Mouse (Mus musculus) gastrocnemius, postnatal 14 days (tissue): ENCODE measurements around the gene Ifnz. TPM values are rescaled to one million over a fixed set of nuclear protein-coding genes. Genes with fewer than 3 reads are reported as not detected.
"Not testable (repeated sequence)": the region's sequence is repeated elsewhere in the genome, so short reads cannot be mapped to it uniquely, and the experiment has no call there.

Experiments used
- DNase-seq: peaks from one replicate; pipeline ENCODE4 v3.0.0; 2021; ENCODE audit warnings: mixed read lengths
- intact Hi-C: fragments of 180-260 bp; cut with DNase I; formaldehyde crosslinking; loops from one replicate; pipeline ENCODE4 v1.15.1; 2025; ENCODE audit warnings: low total_unique reads
- long read RNA-seq, 2 experiments: library from polyadenylated mRNA; stranded (forward); transcript quantifications; one replicate each; pipeline ENCODE4 v2.0.0; 2021
- total RNA-seq, 2 experiments: library from RNA; stranded (reverse); gene quantifications; 2 replicates each; pipeline ENCODE4 v1.2.3; 2021

Ifnz gene
- total RNA-seq, result not detected
- long read RNA-seq, experiment 1, result 0 reads
- long read RNA-seq, experiment 2, result 0 reads

DNA sequence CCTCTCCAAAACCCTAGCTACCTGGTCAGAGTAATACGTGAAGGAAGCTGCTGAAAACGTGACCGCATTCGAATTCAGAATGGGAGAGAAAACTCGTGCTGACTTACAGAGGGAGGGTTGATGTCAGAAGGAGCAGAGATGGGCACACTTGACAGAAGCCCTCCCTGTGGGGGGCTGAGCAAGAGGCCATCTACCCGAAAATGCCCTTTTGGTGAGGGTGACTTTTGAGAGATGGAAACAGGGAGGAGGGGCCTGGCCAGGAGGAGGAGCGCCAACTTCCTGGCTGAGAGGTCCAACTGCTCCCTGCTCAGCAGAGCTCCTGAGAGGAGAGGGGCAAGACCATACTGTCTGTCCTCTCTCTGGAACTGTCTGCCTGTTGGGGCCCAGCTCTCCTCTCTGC is at the start of gene Ifnz:
Gene Ifnz (plus strand): TSS at position 301 of the 400 bp plus-strand sequence.
- intact Hi-C loops, result not testable (repeated sequence)

DNA sequence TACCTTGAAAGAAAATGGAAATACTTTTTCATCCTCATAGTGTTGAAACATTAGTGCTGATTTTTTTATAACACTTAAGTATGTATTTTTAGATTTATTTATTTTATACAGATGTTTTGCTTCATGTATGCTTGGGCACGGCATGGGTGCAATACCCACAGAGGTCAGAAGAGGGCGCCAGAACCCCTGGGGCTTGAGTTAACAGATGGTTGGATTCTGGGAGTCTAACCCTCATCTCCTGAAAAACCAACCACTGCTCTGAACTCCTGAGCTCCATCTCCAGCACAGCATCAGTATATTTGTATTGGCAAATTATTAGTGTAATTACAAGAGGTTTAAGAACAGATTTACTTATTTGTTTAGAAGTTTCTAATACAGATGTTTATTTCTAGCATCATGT is 43.5 kb upstream of the Ifnz start:
- intact Hi-C loops, result no loop called here
- peak; percentile 60 for DNase-seq

More for the DNA sequence above, at the start of gene Ifnz:
- DNase-seq, result not testable (repeated sequence)

GRCm38 (mm10) chr4:88739036-88739435 is 42.9 kb upstream of the Ifnz start:
- intact Hi-C loops, result no loop called here
- DNase-seq, result no peak

DNA sequence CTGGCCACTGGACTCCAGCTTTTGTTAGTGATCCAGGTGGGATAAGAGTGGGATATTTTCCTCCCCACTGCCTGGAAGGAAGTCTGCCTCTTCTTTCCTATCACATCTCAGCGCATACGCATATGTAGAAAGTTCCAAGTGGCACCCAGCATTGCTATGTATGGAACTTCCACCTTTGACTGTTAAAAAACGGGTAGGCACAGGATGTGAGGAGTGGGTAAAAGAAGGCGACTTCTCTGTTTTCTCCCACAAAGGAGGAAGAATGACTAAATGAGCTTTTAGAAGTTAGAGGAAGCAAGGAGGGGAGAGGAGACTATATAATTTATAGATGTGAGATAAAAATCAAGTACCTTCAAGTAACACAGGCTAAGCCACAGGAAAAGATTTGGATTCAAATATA is 40.5 kb upstream of the Ifnz start:
- intact Hi-C loops, result loop anchor here (5.0 kb wide), 1 partner anchor 44 kb away; no protein-coding TSS in a partner anchor
- DNase-seq, result no peak

DNA sequence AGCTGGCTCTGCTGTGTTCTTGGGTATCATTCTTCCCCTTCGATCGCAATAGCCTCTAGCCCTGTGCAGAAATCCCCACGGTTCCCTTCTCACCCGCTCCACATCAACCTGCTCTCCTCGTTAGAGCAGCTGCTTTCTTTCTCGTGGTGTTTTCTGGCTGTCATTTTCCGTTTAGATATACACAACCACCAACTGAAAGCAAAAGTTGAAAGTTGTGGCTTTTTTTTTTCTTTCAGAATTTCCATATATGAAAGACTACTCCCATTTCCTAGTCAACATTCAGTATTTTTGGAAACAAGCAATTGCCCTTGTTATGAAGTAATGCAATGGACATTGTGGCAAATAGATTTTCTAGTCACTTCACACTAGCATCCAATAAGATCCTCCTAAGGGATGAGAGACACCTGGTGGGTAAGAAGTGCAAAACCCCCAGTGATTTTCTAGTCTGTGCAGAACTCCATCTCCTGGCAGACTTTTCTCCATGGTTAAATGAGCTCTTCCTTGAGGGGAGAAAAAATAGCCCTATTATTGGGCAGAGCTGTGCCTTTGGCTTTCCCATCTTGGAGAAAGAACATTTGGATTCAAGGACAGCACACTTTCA is 39.1 kb upstream of the Ifnz start:
- intact Hi-C loops, result loop anchor here (5.0 kb wide), 1 partner anchor 46 kb away; no protein-coding TSS in a partner anchor
- no peak for DNase-seq

GRCm38 (mm10) chr4:88744207-88744606 is 37.7 kb upstream of the Ifnz start:
- DNase-seq, result no peak
- intact Hi-C loops, result loop anchor here (5.0 kb wide), 1 partner anchor 47 kb away; no protein-coding TSS in a partner anchor

GRCm38 (mm10) chr4:88749926-88750325 is 32.0 kb upstream of the Ifnz start:
- no peak for DNase-seq
- intact Hi-C loops, result no loop called here

- intact Hi-C loops, result not testable (repeated sequence)
- peak; percentile 53 for DNase-seq
Measured at GRCm38 (mm10) chr4:88754818-88755340, 27.1 kb upstream of the Ifnz start, which contains the start of gene Gm13271. Gene Gm13271 (plus strand): TSS chr4:88754868.

GRCm38 (mm10) chr4:88756581-88757513 is 25.1 kb upstream of the Ifnz start:
- DNase-seq, intact Hi-C loops: not testable (repeated sequence)

GRCm38 (mm10) chr4:88757628-88758031 is 24.3 kb upstream of the Ifnz start:
- intact Hi-C loops, result not testable (repeated sequence)
- DNase-seq, result peak; percentile 79

GRCm38 (mm10) chr4:88758751-88759150 is 23.2 kb upstream of the Ifnz start:
- DNase-seq, intact Hi-C loops: not testable (repeated sequence)

- DNase-seq, intact Hi-C loops: not testable (repeated sequence)
Measured at GRCm38 (mm10) chr4:88759610-88760268, 22.2 kb upstream of the Ifnz start, which contains the start of gene Gm13283. Gene Gm13283 (plus strand): TSS chr4:88760119.

DNA sequence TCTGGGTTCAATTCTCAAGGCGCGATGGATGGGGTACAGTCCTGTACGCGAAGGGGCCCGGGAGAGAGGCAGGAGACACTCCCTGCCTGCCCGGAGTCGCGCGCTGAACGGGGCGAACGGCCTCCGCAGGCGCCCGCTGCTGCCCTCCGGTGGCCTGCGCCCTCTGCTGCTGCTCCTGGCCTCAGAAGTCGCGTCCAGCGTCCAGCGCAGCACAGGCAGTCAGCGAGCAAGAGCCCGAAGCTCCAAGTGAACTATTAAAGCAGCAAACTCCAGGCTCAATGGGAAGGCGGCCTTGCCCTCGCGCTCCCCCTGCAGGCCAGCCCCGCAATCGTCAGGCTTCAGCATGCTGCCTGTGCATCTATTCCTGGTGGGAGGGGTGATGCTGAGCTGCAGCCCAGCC is 21.5 kb upstream of the Ifnz start:
- DNase-seq, result peak; percentile 81
- intact Hi-C loops, result not testable (repeated sequence)

- intact Hi-C loops, result not testable (repeated sequence)
- peak; percentile 67 for DNase-seq
Measured at GRCm38 (mm10) chr4:88761776-88762175, 20.2 kb upstream of the Ifnz start.

- intact Hi-C loops, DNase-seq: not testable (repeated sequence)
Measured at GRCm38 (mm10) chr4:88762341-88762740, 19.6 kb upstream of the Ifnz start.

- DNase-seq, result peak; percentile 57
- intact Hi-C loops, result not testable (repeated sequence)
Measured at GRCm38 (mm10) chr4:88763384-88764018, 18.4 kb upstream of the Ifnz start.

DNA sequence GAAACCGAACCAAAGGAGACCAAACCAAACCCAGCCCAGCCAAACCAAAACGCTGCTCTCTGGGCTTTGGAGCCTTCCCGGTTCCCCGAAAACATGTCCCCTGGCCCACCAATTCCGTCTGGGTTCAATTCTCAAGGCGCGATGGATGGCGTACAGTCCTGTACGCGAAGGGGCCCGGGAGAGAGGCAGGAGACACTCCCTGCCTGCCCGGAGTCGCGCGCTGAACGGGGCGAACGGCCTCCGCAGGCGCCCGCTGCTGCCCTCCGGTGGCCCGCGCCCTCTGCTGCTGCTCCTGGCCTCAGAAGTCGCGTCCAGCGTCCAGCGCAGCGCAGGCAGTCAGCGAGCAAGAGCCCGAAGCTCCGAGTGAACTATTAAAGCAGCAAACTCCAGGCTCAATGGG is 8.4 kb upstream of the Ifnz start, which contains the start of gene Gm13290:
Gene Gm13290 (plus strand): TSS at position 301 of the 400 bp plus-strand sequence.
- DNase-seq, intact Hi-C loops: not testable (repeated sequence)

DNA sequence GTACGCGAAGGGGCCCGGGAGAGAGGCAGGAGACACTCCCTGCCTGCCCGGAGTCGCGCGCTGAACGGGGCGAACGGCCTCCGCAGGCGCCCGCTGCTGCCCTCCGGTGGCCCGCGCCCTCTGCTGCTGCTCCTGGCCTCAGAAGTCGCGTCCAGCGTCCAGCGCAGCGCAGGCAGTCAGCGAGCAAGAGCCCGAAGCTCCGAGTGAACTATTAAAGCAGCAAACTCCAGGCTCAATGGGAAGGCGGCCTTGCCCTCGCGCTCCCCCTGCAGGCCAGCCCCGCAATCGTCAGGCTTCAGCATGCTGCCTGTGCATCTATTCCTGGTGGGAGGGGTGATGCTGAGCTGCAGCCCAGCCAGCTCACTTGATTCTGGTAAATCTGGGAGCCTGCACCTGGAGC is 5.3 kb upstream of the Ifnz start, which contains the start of gene Gm13289:
Gene Gm13289 (plus strand): TSS at position 301 of the 400 bp plus-strand sequence.
- DNase-seq, intact Hi-C loops: not testable (repeated sequence)

DNA sequence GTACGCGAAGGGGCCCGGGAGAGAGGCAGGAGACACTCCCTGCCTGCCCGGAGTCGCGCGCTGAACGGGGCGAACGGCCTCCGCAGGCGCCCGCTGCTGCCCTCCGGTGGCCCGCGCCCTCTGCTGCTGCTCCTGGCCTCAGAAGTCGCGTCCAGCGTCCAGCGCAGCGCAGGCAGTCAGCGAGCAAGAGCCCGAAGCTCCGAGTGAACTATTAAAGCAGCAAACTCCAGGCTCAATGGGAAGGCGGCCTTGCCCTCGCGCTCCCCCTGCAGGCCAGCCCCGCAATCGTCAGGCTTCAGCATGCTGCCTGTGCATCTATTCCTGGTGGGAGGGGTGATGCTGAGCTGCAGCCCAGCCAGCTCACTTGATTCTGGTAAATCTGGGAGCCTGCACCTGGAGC is 2.4 kb upstream of the Ifnz start, which contains the start of gene Gm13272:
Gene Gm13272 (plus strand): TSS at position 301 of the 400 bp plus-strand sequence.
- intact Hi-C loops, DNase-seq: not testable (repeated sequence)
